Mouse (Mus musculus) Patski (cell line): ENCODE measurements around the gene Nlgn3. TPM values are rescaled to one million over a fixed set of nuclear protein-coding genes. Genes with fewer than 3 reads are reported as not detected.

Experiments
- ATAC-seq: fragments of 100-300 bp; one replicate; pipeline ENCODE4 v1.8.0; 2021
- CTCF ChIA-PET: fragments of 350-600 bp; sonication (Branson Sonifier 250); formaldehyde crosslinking; loops from one replicate; lab custom pipeline; 2022; ENCODE audit warnings: inconsistent platforms; lab: Charles Lee
- POLR2A ChIA-PET: fragments of 350-600 bp; sonication (Branson Sonifier 250); formaldehyde crosslinking; loops from one replicate; lab custom pipeline; 2022; ENCODE audit warnings: antibody characterized with exemption, inconsistent platforms; lab: Charles Lee
- DNase-seq: peaks from one replicate; pipeline ENCODE4 v3.0.0-alpha.2; 2011; ENCODE audit warnings: low read depth, low spot score
- H3K27me3 ChIP-seq: fragments of 371-371 bp; one replicate; pipeline ENCODE4 v1.5.1; 2021
- CTCF ChIP-seq: fragments of 100-300 bp; IDR thresholded peaks from one replicate; pipeline ENCODE4 v1.5.1; 2021
- in situ Hi-C: fragments of 300-500 bp; cut with MboI; formaldehyde crosslinking; loops from 3 replicates; pipeline ENCODE4 v1.11.1; 2018; ENCODE audit warnings: low pct_unique_long_range_greater_than_20kb, mixed read lengths
- polyA plus RNA-seq: library from polyadenylated mRNA; unstranded; gene quantifications from one replicate; pipeline ENCODE4 v1.2.3, GENCODE M21; 2021

Nlgn3 gene
- polyA plus RNA-seq, 1 experiment from 2014 or later = 0.09 TPM

DNA sequence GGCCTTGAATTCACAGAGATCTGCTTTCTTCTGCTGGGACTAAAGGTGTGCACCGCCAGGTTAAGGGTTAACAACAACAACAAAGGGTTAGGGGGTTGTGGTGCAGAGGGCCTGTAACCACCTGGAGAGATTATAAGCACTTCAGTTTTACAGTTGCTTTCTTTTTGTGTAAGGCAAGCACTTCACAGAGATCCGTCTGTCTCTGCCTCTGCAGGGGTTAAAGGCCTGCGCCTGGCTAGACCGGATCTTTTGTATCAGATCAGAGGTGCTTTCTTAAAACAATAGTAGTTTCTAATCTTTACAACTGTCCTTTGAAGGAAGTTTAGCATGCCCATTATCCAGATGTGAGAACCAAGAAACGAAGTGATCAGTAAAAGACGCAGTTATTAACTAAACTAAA lies 25.6 kb upstream of the Nlgn3 start:
- POLR2A ChIA-PET = no interaction called here
- no peak for TF ChIP-seq CTCF
- peaks cover 20% of the 10 kb centered on the region for H3K27me3 ChIP-seq
- ATAC-seq (no peak), DNase-seq (no peak)
- CTCF ChIA-PET = interaction anchor here (1.9 kb wide), 1 partner anchor 56 kb away, joined by 5 read pairs; no protein-coding TSS in a partner anchor
- in situ Hi-C loops = no loop called here

DNA sequence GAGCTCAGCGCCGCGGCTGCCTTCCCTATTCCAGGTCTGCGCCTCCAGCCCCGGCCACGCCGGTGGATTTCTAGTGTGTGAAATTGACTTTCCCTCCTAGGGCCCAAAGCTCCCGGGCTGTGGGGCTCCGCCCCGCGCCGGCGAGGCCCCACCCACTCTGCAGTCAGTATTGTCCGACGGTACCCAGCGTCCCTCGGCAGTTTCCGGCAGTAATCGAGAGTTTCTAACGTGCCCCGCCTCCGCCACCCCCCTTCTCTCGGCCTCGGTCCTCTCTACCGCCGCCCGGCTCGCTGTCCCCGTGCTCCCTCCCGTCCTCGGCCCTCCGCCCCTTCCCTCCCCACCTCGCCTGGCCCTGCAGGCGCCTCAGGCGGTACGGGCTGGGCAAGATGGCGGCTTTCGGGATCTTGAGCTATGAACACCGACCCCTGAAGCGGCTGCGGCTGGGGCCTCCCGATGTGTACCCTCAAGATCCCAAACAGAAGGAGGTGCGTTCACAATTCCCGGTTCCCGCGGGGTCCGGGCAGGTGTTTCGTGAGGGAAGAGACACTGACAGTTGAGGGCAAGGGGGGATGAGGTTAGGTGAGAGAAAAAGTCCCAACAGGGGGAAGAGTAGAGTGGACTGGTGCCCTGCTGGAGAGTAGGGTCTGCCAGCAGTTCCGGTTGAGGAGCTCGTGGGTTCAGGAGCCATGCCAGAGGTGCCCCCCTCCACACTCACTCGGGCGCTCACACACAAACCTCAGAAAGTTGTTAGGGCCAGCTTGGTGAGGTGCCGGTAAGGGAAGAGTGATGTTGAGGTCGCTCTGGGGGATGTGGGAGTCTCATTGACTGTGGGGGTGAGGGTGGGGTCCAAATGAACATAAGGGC lies 24.9 kb upstream of the Nlgn3 start, which contains the start of gene Med12:
TSS of gene Med12 (plus strand) at position 156 of the 864 bp plus-strand sequence.
- no peak for TF ChIP-seq CTCF
- peak; percentile 46 for DNase-seq
- peaks cover 20% of the 10 kb centered on the region for H3K27me3 ChIP-seq
- peak; percentile 91 for ATAC-seq
- CTCF ChIA-PET = interaction anchor here (1.9 kb wide), 1 partner anchor 55 kb away, joined by 5 read pairs; no protein-coding TSS in a partner anchor
- POLR2A ChIA-PET = interaction anchor here (0.5 kb wide), 1 partner anchor 59 kb away, joined by 4 read pairs; no protein-coding TSS in a partner anchor
- in situ Hi-C loops = no loop called here

DNA sequence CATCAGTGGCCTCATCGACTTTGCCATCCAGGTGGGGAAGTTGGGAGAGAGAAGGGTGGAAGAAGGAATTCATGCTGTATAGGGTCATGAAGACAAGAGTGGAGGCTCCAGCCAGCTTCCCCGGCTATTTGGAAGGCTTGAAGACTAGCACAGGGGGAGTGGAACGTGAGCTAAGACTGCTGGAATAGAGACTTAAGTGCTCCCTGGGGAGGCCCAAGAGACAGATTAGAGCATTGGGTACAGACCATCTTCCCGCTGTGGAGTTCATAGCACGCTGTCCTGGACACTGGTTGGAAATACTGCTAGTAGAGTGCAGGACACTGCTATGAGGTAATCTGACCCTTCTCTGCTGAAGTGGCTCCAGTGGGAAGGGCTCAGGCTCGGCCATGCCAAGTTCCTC lies 16.2 kb upstream of the Nlgn3 start:
- ATAC-seq = no peak
- CTCF ChIA-PET = no interaction called here
- POLR2A ChIA-PET = no interaction called here
- in situ Hi-C loops = loop anchor here (10.0 kb wide), 1 partner anchor 148 kb away; no protein-coding TSS in a partner anchor
- TF ChIP-seq CTCF = no peak
- DNase-seq = no peak
- H3K27me3 ChIP-seq = no peaks in the 10 kb centered on the region

DNA sequence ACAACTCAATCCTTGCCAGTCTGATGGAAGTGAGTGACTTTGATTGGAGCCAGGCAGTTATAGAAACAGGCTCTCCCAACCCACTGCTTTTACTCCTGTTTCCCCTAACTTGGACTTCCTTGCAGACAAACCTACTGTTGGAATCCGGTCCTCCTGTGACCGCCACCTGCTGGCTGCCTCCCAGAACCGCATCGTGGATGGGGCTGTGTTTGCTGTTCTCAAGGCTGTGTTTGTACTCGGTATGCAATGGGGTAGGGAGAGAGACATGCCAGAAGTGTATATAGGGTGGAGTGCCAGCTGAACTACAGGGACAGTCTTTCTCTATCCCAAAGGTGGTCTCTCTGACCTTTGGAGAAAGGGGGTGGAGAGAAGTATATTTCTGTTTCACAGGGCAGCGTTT lies 13.4 kb upstream of the Nlgn3 start:
- ATAC-seq (no peak), DNase-seq (no peak)
- TF ChIP-seq CTCF = no peak
- POLR2A ChIA-PET = no interaction called here
- CTCF ChIA-PET = interaction anchor here (0.8 to 1.0 kb wide), 2 partner anchors 16 to 157 kb away, joined by 3 read pairs; no protein-coding TSS in a partner anchor
- no peaks in the 10 kb centered on the region for H3K27me3 ChIP-seq
- in situ Hi-C loops = loop anchor here (10.0 kb wide), 1 partner anchor 151 kb away; no protein-coding TSS in a partner anchor

DNA sequence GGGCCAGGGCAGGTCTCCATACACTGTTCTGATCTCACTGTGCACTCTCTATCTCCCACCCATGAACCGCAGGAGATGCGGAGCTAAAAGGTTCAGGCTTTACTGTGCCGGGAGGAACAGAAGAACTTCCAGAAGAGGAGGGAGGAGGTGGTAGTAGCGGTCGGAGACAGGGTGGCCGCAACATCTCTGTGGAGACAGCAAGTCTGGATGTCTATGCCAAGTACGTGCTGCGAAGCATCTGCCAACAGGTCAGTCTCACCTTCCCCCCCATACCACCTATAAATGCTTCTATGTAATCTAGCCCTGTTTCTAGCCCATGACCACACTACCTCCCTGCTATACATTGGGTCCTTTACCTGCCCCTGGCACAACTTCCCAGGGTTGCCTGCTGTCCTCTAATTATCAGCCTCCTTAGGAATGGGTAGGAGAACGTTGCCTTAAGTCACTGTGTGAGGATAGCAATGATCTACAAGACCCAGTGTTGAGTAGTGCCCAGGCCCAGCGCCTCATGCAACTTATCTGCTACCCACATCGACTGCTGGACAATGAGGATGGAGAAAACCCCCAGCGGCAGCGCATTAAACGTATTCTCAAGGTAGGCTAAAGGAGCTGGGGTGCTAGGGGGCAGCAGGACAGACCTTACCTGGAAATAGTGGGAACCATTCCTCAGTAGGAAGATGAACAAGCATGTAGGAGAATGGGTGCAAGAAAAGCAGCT lies 12.9 kb upstream of the Nlgn3 start:
- TF ChIP-seq CTCF = no peak
- ChIA-PET POLR2A (no interaction called here), CTCF (interaction anchor here (1.8 kb wide), 1 partner anchor 155 kb away, joined by 7 read pairs; no protein-coding TSS in a partner anchor)
- in situ Hi-C loops = loop anchor here (10.0 kb wide), 1 partner anchor 151 kb away; no protein-coding TSS in a partner anchor
- ATAC-seq (no peak), DNase-seq (no peak)
- H3K27me3 ChIP-seq = no peaks in the 10 kb centered on the region

DNA sequence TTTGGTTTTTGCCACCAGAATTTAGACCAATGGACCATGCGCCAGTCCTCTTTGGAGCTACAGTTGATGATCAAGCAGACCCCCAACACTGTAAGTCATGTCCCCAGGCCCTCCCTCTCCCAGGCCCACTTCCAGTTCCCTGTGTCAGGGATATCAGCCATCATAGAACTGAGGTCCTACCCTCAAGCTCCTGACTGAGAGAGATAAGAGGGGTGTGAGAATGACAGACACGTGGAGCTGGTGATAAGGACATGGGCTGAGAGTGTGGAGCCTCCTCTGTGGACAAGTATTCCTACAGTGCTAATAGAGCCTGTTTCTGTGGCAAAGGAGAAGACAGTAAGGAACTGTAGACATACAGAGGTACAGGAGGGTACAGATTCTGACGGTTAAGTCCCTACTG lies 11.4 kb upstream of the Nlgn3 start:
- H3K27me3 ChIP-seq = peaks cover 4% of the 10 kb centered on the region
- POLR2A ChIA-PET = no interaction called here
- no peak for TF ChIP-seq CTCF
- CTCF ChIA-PET = interaction anchor here (1.8 kb wide), 1 partner anchor 156 kb away, joined by 7 read pairs; no protein-coding TSS in a partner anchor
- DNase-seq (no peak), ATAC-seq (no peak)
- in situ Hi-C loops = loop anchor here (10.0 kb wide), 1 partner anchor 153 kb away; no protein-coding TSS in a partner anchor

DNA sequence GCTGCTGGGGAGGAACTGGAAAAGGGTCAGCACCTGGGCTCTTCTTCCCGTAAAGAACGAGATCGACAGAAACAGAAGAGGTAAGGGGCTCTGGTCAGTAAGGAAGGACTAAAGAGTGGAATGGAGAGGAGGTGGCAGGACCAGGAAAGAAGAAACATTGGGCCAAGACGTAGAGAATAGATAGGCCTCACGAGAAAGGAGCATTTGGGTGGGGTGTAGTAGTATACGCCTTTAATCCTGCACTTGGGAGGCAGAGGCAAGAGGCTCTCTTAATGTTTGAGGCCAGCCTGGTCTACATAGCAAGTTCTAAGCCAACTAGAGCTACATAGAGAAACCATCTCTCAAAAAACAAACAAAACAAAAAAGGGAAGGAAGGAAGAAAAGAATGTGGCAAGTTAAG lies 10.5 kb upstream of the Nlgn3 start:
- DNase-seq (no peak), ATAC-seq (no peak)

DNA sequence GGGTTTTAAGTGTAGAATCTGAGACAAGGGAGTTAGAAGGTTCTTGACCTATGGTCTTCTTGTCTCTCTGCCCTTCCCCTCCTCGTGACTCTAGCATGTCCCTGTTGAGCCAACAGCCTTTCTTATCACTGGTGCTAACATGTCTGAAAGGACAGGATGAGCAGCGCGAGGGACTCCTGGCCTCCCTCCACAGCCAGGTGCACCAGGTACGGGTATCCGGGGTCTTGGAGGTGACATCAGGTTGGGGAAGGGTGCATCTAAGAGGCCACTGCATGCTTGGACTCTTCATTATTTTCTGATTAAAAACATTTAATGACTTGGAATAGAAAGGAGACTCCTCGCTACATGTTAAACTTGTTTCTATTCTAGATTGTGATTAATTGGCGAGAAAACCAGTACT lies 9.9 kb upstream of the Nlgn3 start:
- DNase-seq = no peak
- in situ Hi-C loops = loop anchor here (10.0 kb wide), 1 partner anchor 154 kb away; no protein-coding TSS in a partner anchor
- POLR2A ChIA-PET = no interaction called here
- no peak for ATAC-seq
- peaks cover 4% of the 10 kb centered on the region for H3K27me3 ChIP-seq
- TF ChIP-seq CTCF = no peak
- CTCF ChIA-PET = interaction anchor here (1.9 kb wide), 1 partner anchor 9 kb away, joined by 4 read pairs; the partner anchor contains the start of gene Nlgn3

More for the DNA sequence above, 10.5 kb upstream of the Nlgn3 start:
- H3K27me3 ChIP-seq = peaks cover 4% of the 10 kb centered on the region
- ChIA-PET POLR2A (no interaction called here), CTCF (no interaction called here)
- in situ Hi-C loops = loop anchor here (10.0 kb wide), 1 partner anchor 154 kb away; no protein-coding TSS in a partner anchor
- TF ChIP-seq CTCF = no peak

DNA sequence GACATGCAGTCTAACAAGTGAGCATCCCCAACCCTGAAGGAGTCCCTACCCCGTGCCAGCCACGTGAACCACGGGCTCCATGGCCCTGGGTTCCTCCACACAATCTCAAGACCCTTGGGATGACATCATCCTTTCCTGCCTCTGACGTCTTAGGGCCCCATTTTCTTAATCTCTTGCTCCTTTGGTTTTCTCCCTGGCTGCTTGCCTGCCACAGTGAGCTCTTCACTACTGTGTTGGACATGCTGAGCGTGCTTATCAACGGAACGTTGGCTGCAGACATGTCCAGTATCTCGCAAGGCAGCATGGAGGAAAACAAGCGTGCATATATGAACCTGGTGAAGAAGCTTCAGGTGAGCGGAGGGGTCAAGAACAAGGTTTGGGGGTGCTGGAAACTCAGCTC lies 8.9 kb upstream of the Nlgn3 start:
- in situ Hi-C loops = no loop called here

More for the DNA sequence above, 8.9 kb upstream of the Nlgn3 start:
- TF ChIP-seq CTCF = no peak
- ChIA-PET CTCF (interaction anchor here (1.9 kb wide), 1 partner anchor 8 kb away, joined by 4 read pairs; the partner anchor contains the start of gene Nlgn3), POLR2A (interaction anchor here (1.1 kb wide), 1 partner anchor 12 kb away, joined by 4 read pairs; no protein-coding TSS in a partner anchor)
- ATAC-seq (no peak), DNase-seq (no peak)
- H3K27me3 ChIP-seq = peaks cover 4% of the 10 kb centered on the region
